Mouse (Mus musculus) intestine, embryonic 16.5 days (tissue): ENCODE data around the gene Lclat1. TPM values are rescaled to one million over a fixed set of nuclear protein-coding genes. Genes with fewer than 3 reads are reported as not detected.

Source experiments
- ATAC-seq: fragments of 200-750 bp; cut with Nextera tagmentation; 2 replicates; pipeline ENCODE4 v1.8.0; 2017; ENCODE audit warnings: moderate TSS enrichment, moderate library complexity
- H3K27ac ChIP-seq: fragments of 300-500 bp; sonication (generic); 2 replicates; pipeline ENCODE4 v1.5.1; 2014; ENCODE audit warnings: mild to moderate bottlenecking, low read length
- H3K27me3 ChIP-seq: fragments of 300-500 bp; sonication (generic); replicated peaks from 2 replicates; pipeline ENCODE4 v1.6.1; 2014; ENCODE audit warnings: low read length, control low read depth, mixed read lengths; ENCODE audit not compliant: control insufficient read depth, insufficient read depth
- H3K36me3 ChIP-seq: fragments of 300-500 bp; sonication (generic); 2 replicates; pipeline ENCODE4 v1.6.1; 2014; ENCODE audit warnings: low read length, control low read depth; ENCODE audit not compliant: control insufficient read depth, insufficient read depth
- H3K4me1 ChIP-seq: fragments of 300-500 bp; sonication (generic); 2 replicates; pipeline ENCODE4 v1.6.1; 2014; ENCODE audit warnings: low read length, control low read depth, mixed read lengths; ENCODE audit not compliant: control insufficient read depth, insufficient read depth
- H3K4me2 ChIP-seq: fragments of 300-500 bp; sonication (generic); 2 replicates; pipeline ENCODE4 v1.6.1; 2014; ENCODE audit warnings: low read depth, low read length, control low read depth
- H3K4me3 ChIP-seq: fragments of 300-500 bp; sonication (generic); 2 replicates; pipeline ENCODE4 v1.5.1; 2014; ENCODE audit warnings: mild to moderate bottlenecking, low read length
- H3K9ac ChIP-seq: fragments of 300-500 bp; sonication (generic); 2 replicates; pipeline ENCODE4 v1.6.1; 2014; ENCODE audit warnings: low read depth, low read length
- H3K9me3 ChIP-seq: fragments of 300-500 bp; sonication (generic); 2 replicates; pipeline ENCODE4 v1.6.1; 2016; ENCODE audit warnings: low read length, control low read depth; ENCODE audit not compliant: control insufficient read depth
- WGBS: fragments of 180-500 bp; shearing (Covaris S2); extraction: QIAGEN DNeasy Blood & Tissue Kit; methylation state at CpG from one replicate; pipeline ENCODE4 v1.1.7; 2014; 5-methylcytosine and 5-hydroxymethylcytosine counted together
- polyA plus RNA-seq: library from polyadenylated mRNA; unstranded; fragments of >200 nt; fragmentation: Nextera tagmentation; extraction: Ambion mirVana; gene quantifications from 2 replicates; pipeline ENCODE4 v1.2.1, GENCODE M21; 2015

Gene Lclat1
- polyA plus RNA-seq, 1 experiment from 2014 or later, result 31.6 TPM

DNA sequence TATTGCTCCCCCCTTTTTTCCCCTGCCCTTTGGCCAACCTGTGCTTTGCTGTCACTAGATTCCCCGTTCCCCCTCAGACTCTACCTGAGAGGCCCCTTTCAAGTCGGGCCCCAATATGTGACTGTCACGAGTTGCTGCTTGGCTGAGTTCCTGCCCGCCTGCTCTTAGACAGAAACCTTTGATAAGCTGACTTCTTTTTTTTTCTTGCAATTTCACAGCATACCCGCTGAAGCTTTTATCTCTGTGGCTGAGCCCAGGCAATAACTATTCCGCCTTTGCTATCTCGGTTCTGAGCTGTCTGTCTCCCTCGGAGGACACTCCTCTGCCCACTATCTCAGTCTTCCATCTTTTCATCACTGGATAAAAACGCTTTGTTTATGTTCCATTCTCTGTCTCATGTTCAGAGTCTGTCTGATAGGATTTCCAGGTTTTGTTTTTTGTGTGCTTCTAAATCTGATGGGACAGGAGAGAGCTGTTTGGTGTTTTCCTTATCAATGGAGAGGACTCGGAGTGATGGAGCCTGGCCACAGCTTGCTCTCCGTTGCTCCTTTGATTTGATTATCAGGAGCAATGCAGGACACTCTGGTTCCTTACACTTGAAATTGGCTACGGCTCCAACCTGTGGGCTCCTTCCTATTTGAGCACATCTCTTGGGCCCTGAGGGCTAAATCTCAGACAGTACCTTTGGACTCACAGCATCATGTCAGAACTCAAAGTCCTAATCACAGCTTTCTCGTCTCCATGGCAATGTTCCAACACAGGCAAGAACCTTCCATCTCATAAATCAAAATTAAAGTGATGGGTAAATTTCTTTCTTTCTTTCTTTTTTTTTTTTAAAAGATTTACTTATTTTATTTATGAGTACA, 20.5 kb upstream of the Lclat1 start:
- Histone ChIP-seq H3K4me1 (peaks cover 5% of the 10 kb centered on the region; the same call in 1 of the 2 replicates), H3K27ac (peak overlapping the region; percentile 85), H3K9ac (no peak overlapping the region), H3K4me2 (peak overlapping the region; percentile 8; the same call in 1 of the 2 replicates), H3K9me3 (no peaks in the 10 kb centered on the region), H3K4me3 (no peak overlapping the region), H3K36me3 (no peaks in the 10 kb centered on the region), H3K27me3 (no peaks in the 10 kb centered on the region)
- 37% methylated on average over 13 of the region's 13 CpGs for WGBS
- ATAC-seq, result peak; percentile 93

DNA sequence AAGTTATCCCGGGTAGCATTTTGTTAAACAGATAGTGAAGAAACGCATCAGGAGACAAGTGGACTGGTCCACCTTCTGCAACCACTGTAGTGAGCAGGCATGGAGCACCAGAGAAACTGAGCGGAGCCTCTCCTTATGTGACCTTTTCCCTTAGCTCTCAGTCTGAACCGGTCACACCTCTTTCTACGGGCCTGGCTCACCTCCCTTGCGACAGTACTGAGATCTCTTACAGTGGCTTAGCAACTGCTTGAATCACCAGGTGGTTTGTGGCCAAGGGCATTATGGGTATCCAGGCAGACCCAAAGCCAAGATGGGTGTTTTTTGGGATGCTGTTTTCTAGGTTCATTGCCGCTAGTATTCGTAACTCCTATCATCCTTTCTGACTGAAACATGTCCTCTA, 16.4 kb upstream of the Lclat1 start:
- Histone ChIP-seq H3K36me3 (no peaks in the 10 kb centered on the region), H3K4me1 (peaks cover 15% of the 10 kb centered on the region), H3K9ac (no peak overlapping the region), H3K4me3 (no peak overlapping the region), H3K27me3 (no peaks in the 10 kb centered on the region), H3K27ac (no peak overlapping the region), H3K4me2 (no peak overlapping the region), H3K9me3 (no peaks in the 10 kb centered on the region)
- ATAC-seq, result peak; percentile 43; the same call in 1 of the 2 replicates
- 84% methylated on average over 8 of the region's 8 CpGs for WGBS

GRCm38 (mm10) chr17:73092103-73093097, 15.4 kb upstream of the Lclat1 start:
- no peak for ATAC-seq
- WGBS, result 75% methylated on average over 12 of the region's 12 CpGs
- Histone ChIP-seq H3K4me2 (no peak overlapping the region), H3K9me3 (no peaks in the 10 kb centered on the region), H3K27ac (peak overlapping the region; percentile 41; the same call in 1 of the 2 replicates), H3K9ac (no peak overlapping the region), H3K4me1 (peaks cover 15% of the 10 kb centered on the region), H3K36me3 (no peaks in the 10 kb centered on the region), H3K27me3 (no peaks in the 10 kb centered on the region), H3K4me3 (no peak overlapping the region)

DNA sequence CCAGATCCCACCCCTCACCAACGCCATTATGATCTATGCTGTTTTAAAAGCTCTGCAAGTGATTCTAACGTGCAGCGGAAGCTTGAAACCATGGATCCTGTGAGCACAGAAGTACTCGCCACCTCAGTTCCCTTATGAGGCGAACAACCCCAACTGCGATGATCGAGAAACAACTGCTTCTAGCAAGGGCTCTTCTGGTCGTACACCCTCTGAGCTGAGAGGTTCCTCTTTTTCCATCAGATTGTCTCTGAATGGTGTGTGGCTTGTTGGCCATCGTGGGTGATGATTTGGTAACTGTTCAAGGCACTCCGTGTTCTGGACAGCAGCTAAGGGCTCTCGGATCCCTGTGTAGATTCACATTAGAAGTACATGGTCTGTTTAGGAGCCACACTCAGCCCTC, 12.7 kb upstream of the Lclat1 start:
- Histone ChIP-seq H3K36me3 (no peaks in the 10 kb centered on the region), H3K4me2 (no peak overlapping the region), H3K4me3 (no peak overlapping the region), H3K27ac (no peak overlapping the region), H3K4me1 (peaks cover 15% of the 10 kb centered on the region), H3K9ac (no peak overlapping the region), H3K9me3 (no peaks in the 10 kb centered on the region), H3K27me3 (no peaks in the 10 kb centered on the region)
- ATAC-seq, result no peak
- 83% methylated on average over 11 of the region's 11 CpGs for WGBS

GRCm38 (mm10) chr17:73095585-73095984, 12.2 kb upstream of the Lclat1 start:
- Histone ChIP-seq H3K27me3 (no peaks in the 10 kb centered on the region), H3K4me2 (no peak overlapping the region), H3K9ac (no peak overlapping the region), H3K9me3 (no peaks in the 10 kb centered on the region), H3K4me3 (no peak overlapping the region), H3K36me3 (no peaks in the 10 kb centered on the region), H3K4me1 (peaks cover 15% of the 10 kb centered on the region), H3K27ac (no peak overlapping the region)
- WGBS, result 93% methylated on average over 8 of the region's 8 CpGs
- no peak for ATAC-seq

DNA sequence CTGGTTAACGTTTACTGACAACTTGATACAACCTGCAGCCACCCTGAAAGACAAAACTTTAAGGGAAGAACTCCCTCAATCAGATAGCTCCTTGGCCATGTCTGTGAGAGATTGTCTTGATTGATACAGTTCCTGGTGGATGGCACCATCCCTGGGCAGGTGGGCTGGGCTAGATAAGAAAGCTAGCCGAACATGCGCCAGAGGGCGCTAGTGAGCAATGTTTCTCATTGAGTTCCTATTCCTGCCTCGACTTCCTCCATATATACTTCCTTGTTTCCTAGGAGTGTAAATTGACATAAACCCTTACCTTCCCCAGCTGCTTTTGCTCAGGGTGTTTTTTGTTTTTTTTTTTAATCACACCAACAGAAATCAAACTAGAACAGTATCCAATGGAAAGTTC, 11.3 kb upstream of the Lclat1 start:
- no peaks in the 10 kb centered on the region for H3K36me3 ChIP-seq
- H3K9me3 ChIP-seq, result no peaks in the 10 kb centered on the region
- H3K9ac ChIP-seq, result no peak overlapping the region
- no peaks in the 10 kb centered on the region for H3K27me3 ChIP-seq
- no peak overlapping the region for H3K4me3 ChIP-seq
- 35% methylated on average over 5 of the region's 5 CpGs for WGBS
- no peak overlapping the region for H3K4me2 ChIP-seq
- no peak overlapping the region for H3K27ac ChIP-seq
- H3K4me1 ChIP-seq, result peaks cover 12% of the 10 kb centered on the region
- no peak for ATAC-seq

- Histone ChIP-seq H3K4me1 (peaks cover 5% of the 10 kb centered on the region), H3K27ac (no peak overlapping the region), H3K27me3 (no peaks in the 10 kb centered on the region), H3K4me3 (no peak overlapping the region), H3K9ac (no peak overlapping the region), H3K36me3 (no peaks in the 10 kb centered on the region), H3K4me2 (no peak overlapping the region), H3K9me3 (no peaks in the 10 kb centered on the region)
- ATAC-seq, result no peak
- WGBS, result 63% methylated on average over 1 of the region's 1 CpGs
These were observed 9.1 kb upstream of the Lclat1 start for GRCm38 (mm10) chr17:73098636-73099035.

GRCm38 (mm10) chr17:73100396-73100795, 7.4 kb upstream of the Lclat1 start:
- no peak overlapping the region for H3K4me3 ChIP-seq
- H3K27me3 ChIP-seq, result no peaks in the 10 kb centered on the region
- no peak overlapping the region for H3K4me2 ChIP-seq
- ATAC-seq, result no peak
- H3K36me3 ChIP-seq, result no peaks in the 10 kb centered on the region
- H3K27ac ChIP-seq, result no peak overlapping the region
- H3K4me1 ChIP-seq, result no peaks in the 10 kb centered on the region
- no peaks in the 10 kb centered on the region for H3K9me3 ChIP-seq
- WGBS, result 92% methylated on average over 5 of the region's 5 CpGs
- no peak overlapping the region for H3K9ac ChIP-seq

GRCm38 (mm10) chr17:73102538-73102937, 5.2 kb upstream of the Lclat1 start:
- Histone ChIP-seq H3K9ac (no peak overlapping the region), H3K4me3 (no peak overlapping the region), H3K4me1 (no peaks in the 10 kb centered on the region), H3K9me3 (no peaks in the 10 kb centered on the region), H3K27ac (no peak overlapping the region), H3K4me2 (no peak overlapping the region), H3K27me3 (no peaks in the 10 kb centered on the region), H3K36me3 (no peaks in the 10 kb centered on the region)
- ATAC-seq, result no peak
- WGBS, result 77% methylated on average over 4 of the region's 4 CpGs
